Mouse (Mus musculus) heart, postnatal 0 days (tissue): ENCODE data around the gene Lpp.

ENCODE experiments used
- CTCF ChIP-seq: IDR thresholded peaks from 2 replicates; pipeline ENCODE4 v1.5.1; 2016; ENCODE audit warnings: antibody characterized with exemption, control low read depth, low read depth
- EP300 ChIP-seq: IDR thresholded peaks from 2 replicates; pipeline ENCODE4 v1.6.1; 2016; ENCODE audit warnings: antibody characterized with exemption, low read depth

- TF ChIP-seq EP300 (no peak), CTCF (no peak)
Measured at GRCm38 (mm10) chr16:24478851-24479250, 85.5 kb downstream of the Lpp start.
